Mouse (Mus musculus) MEL (cell line): ENCODE measurements around the gene Lrrc7. TPM values are rescaled to one million over a fixed set of nuclear protein-coding genes. Genes with fewer than 3 reads are reported as not detected.

Experiments used
- DNase-seq: peaks from one replicate; pipeline ENCODE4 v3.0.0; 2011; ENCODE audit warnings: low read depth, low spot score
- H3K27ac ChIP-seq: 2 replicates; pipeline ENCODE4 v1.5.1; 2012; ENCODE audit warnings: low read depth, mild to moderate bottlenecking, control low read depth, low read length, moderate library complexity; ENCODE audit not compliant: control insufficient read depth
- H3K27me3 ChIP-seq, 2 experiments: fragments of 150-350 bp in 1 of 2; sonication (generic) in 1 of 2; 2 replicates each; pipeline ENCODE4 v1.6.1; 2012; ENCODE audit warnings: low read length in 2 of 2, mild to moderate bottlenecking in 2 of 2, improper control_type of control experiment in 1 of 2, moderate library complexity in 1 of 2; ENCODE audit not compliant: insufficient read depth in 2 of 2, control insufficient read depth in 1 of 2
- H3K36me3 ChIP-seq, 2 experiments: 2 replicates each; pipeline ENCODE4 v1.6.1; 2012 to 2014; ENCODE audit warnings: low read length in 2 of 2, improper control_type of control experiment in 1 of 2, inconsistent platforms in 1 of 2, mild to moderate bottlenecking in 1 of 2; ENCODE audit not compliant: insufficient read depth in 2 of 2, control insufficient read depth in 1 of 2
- H3K4me1 ChIP-seq, 2 experiments: fragments of 150-350 bp in 1 of 2; sonication (generic) in 1 of 2; 2 replicates each; pipeline ENCODE4 v1.6.1; 2012; ENCODE audit warnings: low read length in 2 of 2, improper control_type of control experiment in 1 of 2, mild to moderate bottlenecking in 1 of 2; ENCODE audit not compliant: insufficient read depth in 2 of 2, control insufficient read depth in 1 of 2
- H3K4me3 ChIP-seq, 2 experiments: fragments of 150-350 bp in 1 of 2; sonication (generic) in 1 of 2; 2 replicates each; pipeline ENCODE4 v1.5.1; 2012; ENCODE audit warnings: low read depth in 2 of 2, low read length in 2 of 2, mild to moderate bottlenecking in 2 of 2, moderate library complexity in 2 of 2, control low read depth in 1 of 2, improper control_type of control experiment in 1 of 2; ENCODE audit not compliant: control insufficient read depth in 1 of 2, insufficient read depth in 1 of 2
- H3K79me2 ChIP-seq: 2 replicates; pipeline ENCODE4 v1.6.1; 2012; ENCODE audit warnings: mild to moderate bottlenecking, low read length, moderate library complexity; ENCODE audit not compliant: control insufficient read depth, poor library complexity, insufficient read depth
- H3K9ac ChIP-seq: 2 replicates; pipeline ENCODE4 v1.6.1; 2012; ENCODE audit warnings: low read depth, mild to moderate bottlenecking, control low read depth, low read length, moderate library complexity; ENCODE audit not compliant: control insufficient read depth, poor library complexity, severe bottlenecking
- H3K9me3 ChIP-seq: fragments of 150-350 bp; sonication (generic); replicated peaks from 2 replicates; pipeline ENCODE4 v1.6.1; 2012; ENCODE audit warnings: mild to moderate bottlenecking, low read length, improper control_type of control experiment, moderate library complexity; ENCODE audit not compliant: insufficient read depth
- BHLHE40 ChIP-seq: IDR thresholded peaks from 2 replicates; pipeline ENCODE4 v1.6.1; 2012; ENCODE audit warnings: low read depth, mild to moderate bottlenecking, inconsistent platforms, low read length, improper control_type of control experiment, borderline replicate concordance
- ELF1 ChIP-seq: IDR thresholded peaks from 2 replicates; pipeline ENCODE4 v1.6.1; 2014; ENCODE audit warnings: low read depth, mild to moderate bottlenecking, inconsistent platforms, low read length, improper control_type of control experiment, moderate library complexity
- EP300 ChIP-seq, 2 experiments: IDR thresholded peaks; 2 replicates each; pipeline ENCODE4 v1.6.1; 2011; ENCODE audit warnings: improper control_type of control experiment in 2 of 2, low read length in 2 of 2, low read depth in 1 of 2, mild to moderate bottlenecking in 1 of 2
- ETS1 ChIP-seq: IDR thresholded peaks from 2 replicates; pipeline ENCODE4 v1.6.1; 2012; ENCODE audit warnings: low read depth, mild to moderate bottlenecking, inconsistent platforms, low read length, improper control_type of control experiment, moderate library complexity
- GABPA ChIP-seq: IDR thresholded peaks from 2 replicates; pipeline ENCODE4 v1.6.1; 2012; ENCODE audit warnings: low read depth, mild to moderate bottlenecking, inconsistent platforms, low read length, improper control_type of control experiment, moderate library complexity
- HCFC1 ChIP-seq: IDR thresholded peaks from 2 replicates; pipeline ENCODE4 v1.6.1; 2012; ENCODE audit warnings: low read depth, mild to moderate bottlenecking, inconsistent platforms, low read length, improper control_type of control experiment, moderate library complexity
- KAT2A ChIP-seq: conservative IDR thresholded peaks from 2 replicates; pipeline ENCODE4 v1.6.1; 2012; ENCODE audit warnings: low read depth, low read length, improper control_type of control experiment, inconsistent platforms
- MAX ChIP-seq: IDR thresholded peaks from 2 replicates; pipeline ENCODE4 v1.6.1; 2011; ENCODE audit warnings: low read length, improper control_type of control experiment
- MEF2A ChIP-seq: IDR thresholded peaks from 2 replicates; pipeline ENCODE4 v1.6.1; 2014; ENCODE audit warnings: low read depth, mild to moderate bottlenecking, inconsistent platforms, low read length, improper control_type of control experiment; ENCODE audit not compliant: poor library complexity, insufficient replicate concordance, severe bottlenecking; ENCODE audit errors: extremely low read depth
- MXI1 ChIP-seq: IDR thresholded peaks from 2 replicates; pipeline ENCODE4 v1.6.1; 2011; ENCODE audit warnings: mild to moderate bottlenecking, low read depth, low read length, improper control_type of control experiment
- MYB ChIP-seq: IDR thresholded peaks from 2 replicates; pipeline ENCODE4 v1.6.1; 2011; ENCODE audit warnings: mild to moderate bottlenecking, low read depth, low read length, improper control_type of control experiment
- MYC ChIP-seq: IDR thresholded peaks from 2 replicates; pipeline ENCODE4 v1.6.1; 2011; ENCODE audit warnings: low read depth, mild to moderate bottlenecking, low read length, improper control_type of control experiment, moderate library complexity
- RCOR1 ChIP-seq: IDR thresholded peaks from 2 replicates; pipeline ENCODE4 v1.6.1; 2012; ENCODE audit warnings: low read depth, mild to moderate bottlenecking, inconsistent platforms, low read length, improper control_type of control experiment
- SMC3 ChIP-seq: IDR thresholded peaks from 2 replicates; pipeline ENCODE4 v1.6.1; 2011; ENCODE audit warnings: low read depth, low read length, improper control_type of control experiment
- TBP ChIP-seq: IDR thresholded peaks from 2 replicates; pipeline ENCODE4 v1.8.0; 2011; ENCODE audit warnings: low read depth, low read length, improper control_type of control experiment
- USF2 ChIP-seq, 2 experiments: IDR thresholded peaks; 2 replicates each; pipeline ENCODE4 v1.6.1; 2011 to 2012; ENCODE audit warnings: improper control_type of control experiment in 2 of 2, low read length in 2 of 2, borderline replicate concordance in 1 of 2, inconsistent platforms in 1 of 2, low read depth in 1 of 2, mild to moderate bottlenecking in 1 of 2; ENCODE audit not compliant: insufficient read depth in 1 of 2
- ZC3H11A ChIP-seq: IDR thresholded peaks from 2 replicates; pipeline ENCODE4 v1.6.1; 2012; ENCODE audit warnings: low read depth, mild to moderate bottlenecking, inconsistent platforms, low read length, improper control_type of control experiment
- ZMIZ1 ChIP-seq: IDR thresholded peaks from 2 replicates; pipeline ENCODE4 v1.6.1; 2012; ENCODE audit warnings: low read depth, mild to moderate bottlenecking, inconsistent platforms, low read length, improper control_type of control experiment, moderate library complexity
- ZNF384 ChIP-seq: IDR thresholded peaks from 2 replicates; pipeline ENCODE4 v1.6.1; 2012; ENCODE audit warnings: low read depth, mild to moderate bottlenecking, inconsistent platforms, low read length, improper control_type of control experiment
- polyA plus RNA-seq, 2 experiments: library from polyadenylated mRNA; stranded (reverse) in 1 of 2; unstranded in 1 of 2; fragments of >175 nt in 1 of 2; fragments of >200 nt in 1 of 2; gene quantifications; 2 replicates each; pipeline versions ENCODE4 v1.2.1 to v1.2.4; 2012; ENCODE audit warnings: low replicate concordance in 2 of 2, low read depth in 1 of 2; ENCODE audit not compliant: insufficient read length in 2 of 2, insufficient read depth in 1 of 2, missing spikeins in 1 of 2
- total RNA-seq: library from RNA; depleted of rRNA; stranded (reverse); fragments of 300-350 nt; gene quantifications from 2 replicates; pipeline ENCODE4 v1.2.3, GENCODE M21; 2012

The Lrrc7 gene
- total and polyA plus RNA-seq, 3 experiments: not detected

GRCm38 (mm10) chr3:158131672-158132071 lies 430.3 kb downstream of the Lrrc7 start:
- no peaks in the 10 kb centered on the region for H3K79me2 ChIP-seq
- H3K27me3 ChIP-seq: no peaks in the 10 kb centered on the region; a peak in 2 of 4 replicates
- no peaks in the 10 kb centered on the region for H3K4me1 ChIP-seq
- DNase-seq: no peak
- H3K9me3 ChIP-seq: no peaks in the 10 kb centered on the region
- no peaks in the 10 kb centered on the region for H3K36me3 ChIP-seq
- no peak overlapping the region for H3K9ac ChIP-seq
- no peak overlapping the region for H3K4me3 ChIP-seq
- no peak overlapping the region for H3K27ac ChIP-seq
- TF ChIP-seq USF2 (IDR thresholded peaks at IDR 0.05; ENCODE audit: borderline replicate concordance in 1 of 2, insufficient read depth in 1 of 2, low read depth in 1 of 2, low read length in 2 of 2) (no peak), MXI1 (no peak), ETS1 (no peak), BHLHE40 (no peak), KAT2A (no peak), GABPA (no peak), SMC3 (no peak), TBP (no peak), ZMIZ1 (no peak), MYB (no peak), ZC3H11A (no peak), ELF1 (no peak), MYC (no peak), EP300 (IDR thresholded peaks at IDR 0.05; ENCODE audit: low read depth in 1 of 2, low read length in 2 of 2) (no peak), ZNF384 (no peak), MAX (no peak), RCOR1 (no peak)

- no peaks in the 10 kb centered on the region; a peak in 2 of 4 replicates for H3K27me3 ChIP-seq
- no peak overlapping the region for H3K27ac ChIP-seq
- no peaks in the 10 kb centered on the region for H3K4me1 ChIP-seq
- H3K79me2 ChIP-seq: no peaks in the 10 kb centered on the region
- H3K36me3 ChIP-seq: no peaks in the 10 kb centered on the region
- H3K9ac ChIP-seq: no peak overlapping the region
- H3K9me3 ChIP-seq: no peaks in the 10 kb centered on the region
- TF ChIP-seq BHLHE40 (no peak), RCOR1 (no peak), HCFC1 (no peak), MEF2A (no peak)
- TF ChIP-seq, all 39 proteins: peak for 0
- H3K4me3 ChIP-seq: no peak overlapping the region
- DNase-seq: no peak
These were observed 430.8 kb downstream of the Lrrc7 start for GRCm38 (mm10) chr3:158131233-158131632.
